Mouse (Mus musculus) skeletal muscle tissue, adult 2 months (tissue): ENCODE data around the gene Irf2bp2.
A peak's percentile ranks its signal among the peaks of the same experiment; 100 is the strongest.
"Not testable (repeated sequence)": the region's sequence is repeated elsewhere in the genome, so short reads cannot be mapped to it uniquely, and the experiment has no call there.

ENCODE experiments used
- DNase-seq: peaks from one replicate; pipeline ENCODE4 v3.0.0-alpha.2; 2012; ENCODE audit warnings: low read depth, low spot score

Irf2bp2 gene

DNA sequence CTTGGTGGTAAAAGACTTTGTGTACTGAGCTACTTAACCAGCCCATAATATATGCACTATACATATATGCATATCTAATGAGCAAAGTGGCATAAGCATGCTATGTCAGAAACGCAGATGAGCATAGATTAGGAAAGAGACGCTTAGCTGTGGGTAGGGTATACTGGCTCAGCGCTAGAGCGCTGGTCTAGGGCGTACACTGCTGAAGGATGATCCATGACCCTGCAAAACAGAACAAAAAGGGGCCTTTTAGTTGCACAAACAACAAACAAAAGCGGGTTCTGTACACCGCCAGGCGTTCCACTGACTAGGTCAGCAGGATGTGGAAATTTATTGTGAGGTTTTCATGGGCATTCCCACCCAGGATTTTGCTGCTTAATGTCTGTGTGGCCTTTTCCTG is 8.9 kb upstream of the Irf2bp2 start:
- no peak for DNase-seq

DNA sequence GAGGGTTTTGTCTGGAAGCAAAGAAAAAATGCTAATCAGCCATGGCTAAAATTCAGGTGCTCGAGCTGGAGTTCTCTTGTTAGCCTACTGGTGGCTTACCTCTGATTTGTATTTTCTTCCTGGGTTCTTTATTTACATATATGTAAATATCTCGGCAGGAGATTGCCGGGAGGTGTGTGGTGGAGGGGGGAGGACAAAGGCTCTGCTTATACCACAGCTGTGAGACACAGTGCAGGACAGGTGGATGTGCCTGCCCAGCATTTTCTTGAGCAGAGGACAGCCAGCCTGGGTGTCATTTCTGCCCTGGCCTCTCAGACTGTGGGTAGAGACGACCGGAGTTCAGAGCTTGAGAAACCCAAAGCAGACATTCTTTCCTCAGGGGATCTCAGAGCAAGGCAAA is 7.5 kb upstream of the Irf2bp2 start:
- DNase-seq: no peak

DNA sequence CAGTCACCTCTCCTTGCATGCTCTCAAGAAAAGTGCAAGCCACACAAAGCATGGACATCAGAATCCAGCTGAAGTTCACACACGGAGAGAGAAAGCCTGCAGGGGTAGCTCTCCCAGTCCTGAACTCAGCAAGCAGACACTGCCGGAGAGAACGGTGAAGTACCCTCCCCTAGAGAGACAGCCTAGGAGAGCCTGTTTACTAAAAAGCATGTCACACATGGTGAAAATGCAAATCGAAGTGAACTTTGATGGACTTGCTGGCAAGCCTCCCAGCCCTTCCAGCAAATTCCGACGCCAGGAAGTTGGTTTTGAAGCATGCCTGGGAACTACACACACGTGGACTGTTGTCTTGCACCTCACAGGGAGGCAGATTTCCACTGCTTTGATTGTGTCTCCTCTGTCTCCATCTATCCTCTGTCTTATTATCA is 7.0 kb upstream of the Irf2bp2 start:
- DNase-seq: no peak

DNA sequence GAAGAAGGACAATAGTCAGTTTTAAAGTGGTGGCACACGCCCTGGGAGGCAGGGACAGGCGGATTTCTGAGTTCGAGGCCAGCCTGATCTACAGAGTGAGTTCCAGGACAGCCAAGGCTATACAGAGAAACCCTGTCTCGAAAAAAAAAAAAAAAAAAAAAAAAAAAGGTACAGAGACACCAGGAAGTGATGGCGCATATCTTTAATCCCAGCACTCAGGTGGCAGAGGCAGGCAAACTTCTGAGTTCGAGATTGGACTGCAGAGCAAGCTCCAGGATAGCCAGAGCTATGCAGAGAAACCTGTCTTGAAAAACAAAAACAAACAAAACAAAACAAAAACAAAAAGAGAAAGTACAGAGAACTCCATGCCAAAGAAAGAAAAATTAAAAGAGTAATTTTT is 6.6 kb upstream of the Irf2bp2 start:
- DNase-seq: not testable (repeated sequence)

DNA sequence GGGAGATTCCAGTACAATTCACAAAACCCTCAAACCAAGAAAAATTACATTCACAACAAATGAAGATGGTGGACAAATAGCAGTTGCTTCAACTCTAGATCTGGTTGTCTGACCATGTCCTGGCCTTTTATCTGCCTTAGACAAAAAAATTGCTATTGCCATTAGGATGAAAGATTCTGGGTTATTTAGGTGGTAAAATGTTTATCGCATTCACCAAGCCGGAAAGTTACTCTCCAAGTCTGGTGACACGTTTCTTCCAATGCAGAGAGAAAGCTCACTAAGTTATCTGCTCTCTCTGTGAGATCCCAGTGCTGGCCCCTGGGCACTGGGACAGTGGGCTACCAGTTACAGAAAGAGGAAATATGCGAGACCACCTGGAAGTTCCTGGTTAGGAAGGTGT is 5.5 kb upstream of the Irf2bp2 start:
- no peak for DNase-seq

DNA sequence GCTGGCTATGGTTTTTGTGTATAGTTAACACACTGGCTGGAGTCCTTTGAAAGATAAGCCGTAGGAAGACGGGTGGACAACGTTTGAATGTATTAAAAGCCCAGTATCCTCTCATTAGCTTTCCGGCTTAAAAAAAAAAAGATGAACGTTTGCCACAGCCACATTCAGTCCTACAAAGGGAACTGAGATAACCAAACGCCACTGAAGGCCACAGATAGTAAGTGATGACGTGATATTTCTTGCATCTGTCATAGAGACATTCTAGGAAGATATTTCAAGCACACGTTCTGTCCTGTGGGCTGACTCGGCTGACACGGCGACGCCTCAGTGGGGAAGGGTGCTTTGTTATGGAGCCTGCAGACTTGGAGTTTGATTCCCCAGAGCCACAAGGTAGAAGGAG is 4.4 kb upstream of the Irf2bp2 start:
- no peak for DNase-seq

DNA sequence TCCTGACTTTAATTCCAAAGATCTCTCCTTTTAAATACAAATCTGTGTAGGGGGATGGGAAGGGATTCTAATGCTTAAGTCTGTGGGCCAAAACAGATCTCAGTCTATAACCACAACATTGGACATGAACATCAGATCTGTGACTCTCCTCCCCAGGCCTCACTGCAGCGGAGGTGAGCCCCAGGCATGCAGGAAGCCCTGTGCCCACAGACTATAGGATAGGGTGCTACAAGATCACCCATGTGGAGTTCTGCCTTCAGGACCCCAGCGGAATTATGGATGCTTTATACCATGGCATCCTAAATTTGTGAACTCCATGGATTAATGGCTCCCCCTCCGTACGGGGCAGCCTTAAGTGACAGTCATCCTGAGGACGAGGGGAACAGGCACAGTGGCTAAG is 2.9 kb upstream of the Irf2bp2 start:
- no peak for DNase-seq

DNA sequence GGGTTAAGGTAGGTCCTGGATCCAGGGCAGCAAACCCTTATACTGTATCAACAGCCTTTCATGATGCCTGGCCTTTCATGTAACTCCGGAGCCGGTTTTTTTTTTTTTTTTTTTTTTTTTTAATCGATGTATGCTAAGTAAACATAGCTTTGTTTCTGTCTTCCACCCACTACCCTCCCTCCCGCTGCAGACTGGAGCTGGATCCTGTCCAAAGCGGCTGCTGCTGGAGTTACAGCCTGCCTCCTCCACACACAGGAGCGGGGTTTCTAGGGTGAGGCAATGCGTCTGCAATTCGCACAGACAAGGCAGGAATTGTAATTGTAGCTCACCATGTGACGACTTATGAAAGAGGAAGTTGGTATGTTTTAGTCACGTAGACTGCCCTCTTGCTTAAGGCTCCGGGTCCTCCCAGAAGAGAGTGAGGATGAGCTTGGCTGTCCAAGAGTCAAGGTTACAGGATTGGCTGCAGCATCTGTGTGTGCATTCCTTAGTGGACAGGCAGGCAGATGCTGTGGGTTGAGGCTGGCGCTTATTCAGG is 2.4 kb upstream of the Irf2bp2 start:
- DNase-seq: peak; percentile 94

DNA sequence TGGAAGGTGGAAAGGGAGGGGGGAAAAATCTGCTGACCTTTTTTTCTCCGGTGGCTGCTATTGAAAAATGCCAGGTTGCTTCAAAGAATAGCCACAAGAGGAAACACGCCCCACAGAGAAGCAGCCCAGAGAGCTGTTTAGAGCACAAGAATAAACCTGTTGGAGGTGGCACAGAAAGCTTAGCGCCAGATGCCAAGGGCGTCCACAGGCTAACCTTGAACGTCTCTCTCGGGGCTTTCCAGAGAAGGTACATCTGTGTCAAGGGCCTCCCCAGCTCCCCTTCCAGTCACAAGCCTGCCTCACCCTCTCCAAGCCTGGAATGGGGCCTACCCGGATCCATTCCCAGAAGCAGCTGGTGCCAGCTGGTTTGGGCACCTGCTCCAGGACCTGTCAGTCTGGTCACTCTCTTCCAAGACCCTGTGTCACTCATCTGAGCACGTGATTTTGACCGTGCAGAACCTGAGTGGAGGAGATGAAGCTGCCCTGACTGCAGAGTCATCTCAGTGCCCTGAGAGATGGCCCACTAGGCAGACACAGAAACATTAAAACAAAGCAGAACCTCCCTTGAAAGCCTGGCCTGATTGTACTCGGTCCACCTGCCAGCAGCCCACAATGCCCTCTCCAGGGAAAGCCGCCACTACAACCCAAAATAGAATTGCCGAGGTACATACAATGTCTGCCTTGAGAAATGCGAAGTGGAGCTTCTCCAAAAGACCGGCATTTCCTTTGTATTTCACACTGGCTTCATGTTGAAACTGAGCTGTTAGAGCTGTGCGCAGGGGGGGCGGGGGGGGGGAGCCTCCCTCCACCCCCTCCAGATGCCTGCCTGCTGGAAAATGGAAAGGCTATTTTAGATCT is 1.6 kb upstream of the Irf2bp2 start:
- DNase-seq: peak; percentile 97

DNA sequence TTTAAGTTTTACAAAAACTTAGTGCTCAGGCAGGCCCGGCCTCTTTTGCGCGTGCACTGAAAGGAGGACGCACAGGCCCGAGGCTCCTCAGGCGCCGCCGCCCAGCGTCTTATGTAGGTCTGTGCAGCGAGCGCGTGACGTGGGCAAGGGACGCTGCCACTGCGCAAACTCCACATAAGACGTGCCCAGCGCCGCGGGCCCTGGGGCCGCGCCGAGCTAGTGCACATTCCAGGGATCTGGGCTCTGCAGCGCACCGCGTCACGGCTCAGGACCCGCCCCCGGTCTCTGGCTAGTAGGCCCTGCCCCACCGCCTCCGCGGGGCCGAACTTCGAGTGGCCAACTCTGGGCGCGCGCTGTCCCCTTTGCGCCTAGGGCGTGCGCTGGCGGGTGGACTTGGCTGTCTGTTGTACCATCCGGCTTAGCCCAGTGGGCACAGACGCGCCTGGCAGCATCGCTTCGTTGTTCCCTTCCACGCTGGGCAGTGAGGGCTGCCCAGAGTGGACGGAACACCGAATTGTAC is 755 bp upstream of the Irf2bp2 start:
- DNase-seq: peak; percentile 100

DNA sequence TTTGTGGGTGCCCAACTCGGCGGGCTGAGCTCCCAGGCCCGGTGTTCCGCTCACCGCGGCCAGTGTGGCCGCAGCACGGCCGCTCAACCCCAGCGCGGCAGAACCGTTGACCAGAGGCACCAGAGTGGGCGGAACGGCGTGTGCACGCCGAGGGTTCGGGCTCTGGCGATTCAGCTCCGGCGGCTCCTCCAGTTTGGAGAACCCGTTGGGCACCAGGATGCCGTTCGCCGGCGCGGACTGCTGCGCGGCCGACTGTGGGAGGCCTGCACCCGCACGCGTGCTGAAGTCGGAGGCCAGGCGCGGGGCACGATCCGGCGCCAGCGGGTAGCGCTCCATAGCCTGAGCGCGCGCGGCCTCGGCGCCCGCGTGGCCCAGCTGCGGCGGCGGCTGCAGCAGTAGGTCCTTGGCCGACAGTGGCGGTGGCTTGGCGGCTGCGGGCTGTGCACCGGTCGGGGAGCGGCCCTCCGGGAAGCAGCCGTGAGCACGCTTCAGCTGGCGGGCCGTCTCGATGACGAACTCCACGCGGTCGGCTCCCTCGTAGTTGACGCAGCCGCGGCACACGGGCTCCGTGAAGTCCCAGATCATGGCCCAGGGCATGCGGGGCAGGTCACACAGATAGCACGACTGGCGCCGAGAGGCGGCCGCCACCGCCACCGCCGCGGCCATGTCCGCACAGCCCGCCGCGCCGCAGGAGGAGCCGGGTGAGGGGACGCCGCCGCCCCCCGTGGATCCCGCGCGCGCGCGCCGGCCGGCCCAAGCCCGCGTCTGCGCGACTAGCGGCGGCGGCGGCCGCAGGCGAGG is 815 bp downstream of the Irf2bp2 start:
- no peak for DNase-seq

DNA sequence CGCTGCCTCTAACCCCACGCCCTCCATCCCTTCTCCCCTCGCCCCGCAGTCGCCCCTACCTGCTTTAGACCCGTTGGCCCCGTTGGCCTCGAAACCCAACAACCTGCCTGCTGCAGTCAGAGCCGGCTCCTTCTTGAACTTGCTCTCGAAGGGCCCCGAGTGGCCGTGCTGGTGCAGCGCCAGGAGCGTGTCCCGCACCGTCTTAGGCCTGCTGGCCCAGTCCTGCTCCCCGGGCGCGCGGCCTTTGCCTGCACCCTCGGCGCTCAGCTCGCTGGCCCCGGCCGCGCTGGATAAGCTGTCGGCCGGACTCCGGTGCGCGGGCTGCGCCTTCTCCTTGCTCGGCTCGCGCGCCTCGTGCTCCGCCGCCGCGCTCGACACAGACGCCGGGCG is 1.4 kb downstream of the Irf2bp2 start:
- no peak for DNase-seq

DNA sequence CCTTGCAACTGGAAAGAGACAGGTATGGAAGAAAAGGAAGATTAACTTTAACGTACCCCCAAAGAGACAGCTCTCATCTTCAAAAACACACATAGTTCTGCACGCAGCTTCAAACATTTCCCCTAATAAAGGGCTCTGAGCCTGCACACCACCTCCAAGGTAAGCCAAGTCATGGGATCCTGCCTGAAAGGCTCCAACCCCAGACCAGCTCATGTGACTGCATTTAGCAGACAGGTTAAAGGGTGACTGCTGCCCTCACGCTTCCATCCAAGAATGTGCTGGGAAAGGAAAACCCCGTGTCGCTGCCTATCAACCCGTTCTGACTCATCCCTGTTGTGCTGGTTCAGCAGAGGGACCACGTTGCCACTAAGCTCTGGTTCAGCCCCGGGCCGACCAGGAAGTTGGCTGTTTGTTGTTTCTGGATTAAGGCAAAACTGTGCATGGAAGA is 1.9 kb downstream of the Irf2bp2 start:
- DNase-seq: peak; percentile 89

DNA sequence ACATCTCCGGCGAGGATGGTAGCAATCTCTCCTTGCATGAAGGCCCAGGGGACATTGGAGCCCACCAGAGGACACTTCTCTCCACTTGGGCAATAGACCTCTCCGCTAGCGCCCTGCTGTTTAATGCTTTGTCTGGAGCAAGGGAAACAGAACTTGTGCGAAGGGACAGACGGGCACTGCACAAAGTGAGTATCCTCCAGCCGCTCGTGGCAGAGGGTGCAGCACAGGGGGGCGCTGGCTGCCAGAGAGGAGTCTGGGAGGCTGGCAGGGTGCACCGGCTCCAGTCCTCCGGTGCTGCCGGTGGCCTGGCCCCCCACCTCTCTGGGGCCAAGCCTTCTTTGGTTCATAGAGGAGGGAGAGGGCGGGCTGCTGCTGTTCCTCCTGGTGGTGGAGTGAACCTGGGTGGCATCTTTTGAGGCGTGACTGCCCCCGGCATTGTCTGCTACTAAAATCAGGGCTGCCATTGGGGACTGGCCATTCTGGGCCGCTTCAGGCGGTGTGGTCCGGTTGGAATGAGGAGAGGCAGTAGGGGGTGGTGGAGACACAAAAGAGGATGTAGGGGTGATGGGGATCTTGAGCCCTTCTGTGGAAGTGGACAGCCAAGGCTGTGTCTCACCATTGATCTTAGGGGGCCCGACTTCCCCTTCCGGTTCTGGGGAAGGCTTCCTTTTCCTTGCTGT is 2.5 kb downstream of the Irf2bp2 start:
- peak; percentile 69 for DNase-seq

DNA sequence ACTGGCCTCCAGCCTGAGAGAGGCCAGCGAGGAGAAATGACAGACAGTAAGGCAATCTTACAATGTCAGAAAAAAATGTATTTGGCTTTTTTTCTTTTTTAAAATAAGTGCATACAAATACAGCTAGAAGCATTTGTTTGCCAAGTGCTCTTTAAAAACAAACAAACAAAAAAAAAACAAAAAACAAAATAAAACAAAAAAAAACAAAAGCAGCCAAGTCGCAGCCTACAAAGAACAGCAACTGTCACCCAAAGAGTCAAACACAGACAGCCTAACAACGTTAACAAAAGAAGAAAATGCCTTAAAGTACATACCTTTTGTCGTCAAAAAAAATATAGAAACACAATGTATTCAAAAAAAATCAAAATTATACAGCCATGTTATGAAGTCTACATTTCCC is 3.2 kb downstream of the Irf2bp2 start:
- DNase-seq: no peak

DNA sequence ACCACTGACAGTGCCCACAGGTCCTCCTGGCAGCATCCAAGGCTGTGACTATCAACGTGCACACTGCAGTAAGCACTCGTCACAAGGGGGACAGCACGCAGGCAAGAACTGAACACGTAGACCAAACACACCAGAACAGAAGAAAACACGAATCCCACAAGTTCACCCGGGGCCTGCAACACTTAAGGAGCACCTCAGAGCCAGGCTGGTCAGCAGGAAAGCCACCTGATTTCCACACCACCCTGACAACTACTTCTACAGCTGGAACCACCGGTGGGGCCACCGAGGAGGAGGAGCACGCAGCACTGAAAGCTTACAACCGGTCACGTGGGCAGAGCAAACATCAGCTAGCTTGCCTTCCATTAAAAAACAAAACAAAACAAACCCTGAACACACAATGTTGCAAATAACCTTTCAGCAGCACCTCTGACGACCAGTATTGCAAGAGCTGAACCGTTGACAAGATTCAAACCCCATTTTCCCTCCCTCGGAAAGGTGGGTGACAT is 3.7 kb downstream of the Irf2bp2 start:
- peak; percentile 83 for DNase-seq

DNA sequence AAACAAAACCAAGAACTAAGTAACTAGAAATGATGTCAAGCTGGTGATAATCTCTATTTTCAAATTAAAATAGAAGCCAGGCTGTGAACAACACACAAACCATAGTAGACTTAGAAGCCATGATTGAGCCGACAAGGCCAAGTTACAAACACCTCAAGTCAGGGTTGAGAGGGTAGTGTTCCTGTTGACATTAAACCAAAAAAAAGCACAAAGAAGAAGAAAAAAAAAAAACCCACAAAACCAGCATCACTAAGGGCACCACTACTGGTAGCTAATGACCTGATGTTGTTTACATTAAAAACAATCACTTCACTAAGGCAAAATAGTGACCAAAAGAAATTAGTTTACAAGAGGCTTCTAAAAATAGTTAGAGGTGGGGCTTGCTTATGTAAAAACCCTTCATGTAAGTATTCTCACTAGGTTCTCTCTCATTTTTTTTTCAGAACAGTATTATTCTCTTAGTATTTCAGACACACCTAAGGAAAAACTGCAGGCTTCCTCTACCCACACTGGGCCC is 4.2 kb downstream of the Irf2bp2 start:
- DNase-seq: no peak

DNA sequence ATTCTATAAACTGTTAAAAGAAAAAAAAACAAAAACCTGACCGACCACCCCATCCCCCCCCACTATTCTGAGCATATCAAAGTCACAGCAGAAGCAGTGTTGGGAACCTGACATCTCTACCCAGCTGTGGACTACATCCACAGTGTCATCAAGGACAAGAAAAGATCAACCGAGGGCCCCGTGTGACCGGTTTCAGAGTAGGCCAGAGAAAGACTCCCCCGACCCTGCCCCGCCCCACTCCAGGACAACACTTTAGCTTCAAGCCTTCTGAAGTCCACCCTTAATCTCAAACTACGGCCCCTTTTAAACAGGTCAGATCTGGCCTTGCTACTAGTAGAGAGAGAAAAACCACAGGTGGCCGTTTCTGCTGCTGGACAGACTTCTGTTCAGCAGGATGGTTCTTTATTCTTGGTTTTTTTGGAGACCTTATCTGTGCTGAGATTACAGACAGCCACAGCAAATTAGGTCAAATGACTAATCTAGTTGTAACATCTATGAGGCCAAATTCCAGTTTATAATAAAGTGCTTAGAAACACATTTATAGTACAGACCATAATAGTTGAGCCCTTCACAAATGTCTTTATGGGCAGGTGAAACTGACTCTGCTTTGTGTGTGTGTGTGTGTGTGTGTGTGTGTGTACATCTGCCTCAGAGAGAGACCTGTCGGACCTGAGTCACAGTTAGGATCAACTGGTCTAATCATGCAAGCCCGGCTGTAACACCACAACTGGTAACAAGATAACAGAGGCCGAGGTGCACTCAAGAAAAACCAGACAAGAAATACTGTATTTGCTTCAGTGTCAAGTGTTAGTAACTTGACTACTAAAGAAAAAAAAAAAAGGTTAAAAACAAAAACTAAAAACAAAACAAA is 4.9 kb downstream of the Irf2bp2 start:
- no peak for DNase-seq

DNA sequence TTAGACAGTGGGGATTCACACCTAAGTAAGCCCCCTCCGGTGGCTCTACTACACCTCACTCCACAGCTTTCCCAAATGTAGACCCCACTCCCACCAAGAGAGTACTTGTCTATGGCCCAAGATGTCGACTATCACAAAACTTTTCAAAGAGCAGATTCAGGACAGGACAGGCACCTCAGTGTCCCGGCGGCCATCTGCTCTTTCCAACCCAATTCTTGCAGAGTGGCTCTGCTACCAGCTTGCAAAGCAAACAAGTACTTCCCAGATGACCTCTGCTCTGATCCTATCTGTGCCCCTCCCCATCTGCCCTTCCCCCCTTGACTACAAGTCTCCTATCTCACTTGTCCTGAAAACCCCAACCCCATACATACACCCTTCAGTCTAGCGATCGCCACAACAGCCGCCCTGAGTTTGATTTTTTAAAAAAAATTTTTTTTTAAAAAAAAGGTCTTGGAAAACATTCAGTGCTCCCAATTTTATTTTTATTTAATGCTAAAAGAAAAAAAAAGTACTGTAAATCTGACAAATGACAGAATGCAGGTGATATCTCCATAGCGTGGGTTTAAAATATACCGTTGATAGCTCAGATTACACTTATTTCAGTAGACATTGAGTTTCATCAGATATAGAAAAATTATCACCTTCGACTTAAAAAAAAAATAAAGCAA is 5.8 kb downstream of the Irf2bp2 start:
- no peak for DNase-seq
